Mouse (Mus musculus) erythroblast, adult 5-6 weeks (primary cell): ENCODE data around the gene St3gal6. TPM values are rescaled to one million over a fixed set of nuclear protein-coding genes. Genes with fewer than 3 reads are reported as not detected.

ENCODE experiments used
- ATAC-seq: replicated peaks from 2 replicates; pipeline ENCODE4 v1.8.0; 2016; ENCODE audit warnings: moderate number of reproducible peaks, mild to moderate bottlenecking, moderate TSS enrichment, inconsistent platforms; ENCODE audit not compliant: poor library complexity, low FRiP score, severe bottlenecking
- total RNA-seq, 2 experiments: library from RNA; stranded (forward) in 1 of 2; stranded (reverse) in 1 of 2; fragments of 150-400 nt in 1 of 2; fragments of 200-764, 138-1000 nt in 1 of 2; gene quantifications; 2 replicates each; pipeline versions ENCODE4 v1.2.3 to v1.2.4; 2015 to 2017; ENCODE audit warnings: low replicate concordance in 2 of 2

St3gal6 gene
- total RNA-seq, 2 experiments from 2014 or later = 95.3 to 155 TPM

- ATAC-seq = no peak
Observed at GRCm38 (mm10) chr16:58450648-58451047, 73.4 kb downstream of the St3gal6 start.

- no peak for ATAC-seq
Observed at GRCm38 (mm10) chr16:58449073-58449472, 75.0 kb downstream of the St3gal6 start.

GRCm38 (mm10) chr16:58446281-58447259 lies 77.5 kb downstream of the St3gal6 start:
- no peak for ATAC-seq

- 0 out of 2 replicates have a peak, but pooled peaks have one; percentile 65 for ATAC-seq
Observed at GRCm38 (mm10) chr16:58444735-58445134, 79.3 kb downstream of the St3gal6 start.

- no peak for ATAC-seq
Observed at GRCm38 (mm10) chr16:58432384-58432783, 91.7 kb downstream of the St3gal6 start.

- ATAC-seq = no peak
Observed at GRCm38 (mm10) chr16:58430246-58430645, 93.8 kb downstream of the St3gal6 start.

- no peak for ATAC-seq
Observed at GRCm38 (mm10) chr16:58421696-58422354, 102.2 kb downstream of the St3gal6 start.

Other genes with a start within 250 kb of the St3gal6 start
- gene Dcbld2, start 115.8 kb downstream of the St3gal6 start, total RNA-seq (2015; ENCODE audit: low replicate concordance) = 2.1 and 6.3 TPM in 2 replicates
- 0.17 and 2.9 TPM in 2 replicates for gene Dcbld2, start 115.8 kb downstream of the St3gal6 start, total RNA-seq (2017; ENCODE audit: low replicate concordance)
- not detected in 2 replicates for gene Gm813, start 92.7 kb upstream of the St3gal6 start, total RNA-seq (2015; ENCODE audit: low replicate concordance)
- not detected in 2 replicates for gene Gm813, start 92.7 kb upstream of the St3gal6 start, total RNA-seq (2017; ENCODE audit: low replicate concordance)
- gene E330017A01Rik, start 114.5 kb upstream of the St3gal6 start, total RNA-seq (2015; ENCODE audit: low replicate concordance) = not detected in 2 replicates
- not detected in 2 replicates for gene E330017A01Rik, start 114.5 kb upstream of the St3gal6 start, total RNA-seq (2017; ENCODE audit: low replicate concordance)
- 410 and 442 TPM in 2 replicates for gene Cpox, start 146.0 kb upstream of the St3gal6 start, total RNA-seq (2015; ENCODE audit: low replicate concordance)
- gene Cpox, start 146.0 kb upstream of the St3gal6 start, total RNA-seq (2017; ENCODE audit: low replicate concordance) = 412 and 476 TPM in 2 replicates
- not detected in 2 replicates for gene Gpr15, start 194.8 kb upstream of the St3gal6 start, total RNA-seq (2015; ENCODE audit: low replicate concordance)
- not detected in 2 replicates for gene Gpr15, start 194.8 kb upstream of the St3gal6 start, total RNA-seq (2017; ENCODE audit: low replicate concordance)
- gene Cldnd1, start 203.7 kb upstream of the St3gal6 start, total RNA-seq (2015; ENCODE audit: low replicate concordance) = 8.6 and 11.9 TPM in 2 replicates
- gene Cldnd1, start 203.7 kb upstream of the St3gal6 start, total RNA-seq (2017; ENCODE audit: low replicate concordance) = 6.2 and 10.3 TPM in 2 replicates
- gene Olfr172, start 238.9 kb upstream of the St3gal6 start, total RNA-seq (2015; ENCODE audit: low replicate concordance) = not detected in 2 replicates
- gene Olfr172, start 238.9 kb upstream of the St3gal6 start, total RNA-seq (2017; ENCODE audit: low replicate concordance) = not detected in 2 replicates